Mouse (Mus musculus) CH12.LX (cell line): ENCODE data around the gene Cuedc1. TPM values are rescaled to one million over a fixed set of nuclear protein-coding genes. Genes with fewer than 3 reads are reported as not detected.
A peak's percentile ranks its signal among the peaks of the same experiment; 100 is the strongest.

ENCODE experiments used
- DNase-seq: peaks from one replicate; pipeline ENCODE4 v3.0.0-alpha.2; 2013; ENCODE audit errors: extremely low read depth
- H3K27ac ChIP-seq: 2 replicates; pipeline ENCODE4 v1.5.1; 2012; ENCODE audit warnings: low read depth, mild to moderate bottlenecking, control low read depth, moderate library complexity; ENCODE audit not compliant: insufficient read depth
- H3K27me3 ChIP-seq: replicated peaks from 2 replicates; pipeline ENCODE3; 2012; ENCODE audit warnings: inconsistent platforms
- H3K36me3 ChIP-seq, 2 experiments: replicated peaks in 1 of 2; 2 replicates each; pipeline versions ENCODE3 to v1.6.1; 2012; ENCODE audit warnings: inconsistent platforms in 1 of 2, low read length in 1 of 2, mild to moderate bottlenecking in 1 of 2, mixed read lengths in 1 of 2, moderate library complexity in 1 of 2; ENCODE audit not compliant: control insufficient read depth in 1 of 2, insufficient read depth in 1 of 2
- H3K4me1 ChIP-seq, 2 experiments: 2 replicates each; pipeline ENCODE4 v1.6.1; 2012; ENCODE audit warnings: inconsistent platforms in 1 of 2, moderate library complexity in 1 of 2; ENCODE audit not compliant: insufficient read depth in 2 of 2, control insufficient read depth in 1 of 2
- H3K4me2 ChIP-seq: 2 replicates; pipeline ENCODE4 v1.6.1; 2012; ENCODE audit warnings: low read depth, mild to moderate bottlenecking, control low read depth; ENCODE audit not compliant: poor library complexity, insufficient read depth, severe bottlenecking
- H3K4me3 ChIP-seq, 3 experiments: fragments of 150-350 bp in 1 of 3; sonication (generic) in 1 of 3; replicated peaks in 1 of 3; 2 replicates each; pipeline versions ENCODE3 to v1.5.1; 2011 to 2012; ENCODE audit warnings: low read depth in 2 of 3, low read length in 2 of 3, mild to moderate bottlenecking in 2 of 3, moderate library complexity in 2 of 3, control low read depth in 1 of 3, improper control_type of control experiment in 1 of 3, inconsistent platforms in 1 of 3, mixed read lengths in 1 of 3; ENCODE audit not compliant: poor library complexity in 1 of 3
- H3K79me2 ChIP-seq: replicated peaks from 2 replicates; pipeline ENCODE4 v1.6.1; 2012; ENCODE audit warnings: mild to moderate bottlenecking, moderate library complexity; ENCODE audit not compliant: control insufficient read depth, poor library complexity, insufficient read depth, severe bottlenecking; ENCODE audit errors: extremely low read depth
- H3K9ac ChIP-seq: 2 replicates; pipeline ENCODE4 v1.6.1; 2012; ENCODE audit warnings: low read depth, mild to moderate bottlenecking, control low read depth, moderate library complexity; ENCODE audit not compliant: insufficient read depth
- H3K9me3 ChIP-seq: replicated peaks from 2 replicates; pipeline ENCODE3; 2012; ENCODE audit warnings: low read length, inconsistent platforms, mixed read lengths
- BHLHE40 ChIP-seq: IDR thresholded peaks from 2 replicates; pipeline ENCODE4 v1.6.1; 2011; ENCODE audit warnings: mild to moderate bottlenecking, low read depth, low read length, improper control_type of control experiment
- CHD1 ChIP-seq: IDR thresholded peaks from 2 replicates; pipeline ENCODE4 v1.6.1; 2012; ENCODE audit warnings: low read depth, low read length, improper control_type of control experiment, inconsistent platforms
- CHD2 ChIP-seq: IDR thresholded peaks from 2 replicates; pipeline ENCODE4 v1.6.1; 2011; ENCODE audit warnings: low read length, improper control_type of control experiment
- CTCF ChIP-seq, 2 experiments: IDR thresholded peaks in 1 of 2; conservative IDR thresholded peaks in 1 of 2; 2 replicates each; pipeline ENCODE4 v1.5.1; 2011 to 2012; ENCODE audit warnings: low read depth in 2 of 2, low read length in 2 of 2, improper control_type of control experiment in 1 of 2, inconsistent platforms in 1 of 2, mild to moderate bottlenecking in 1 of 2, moderate library complexity in 1 of 2
- E2F4 ChIP-seq: IDR thresholded peaks from 2 replicates; pipeline ENCODE4 v1.6.1; 2011; ENCODE audit warnings: low read depth, low read length, improper control_type of control experiment; ENCODE audit not compliant: insufficient replicate concordance
- ELF1 ChIP-seq: IDR thresholded peaks from 2 replicates; pipeline ENCODE4 v1.6.1; 2014; ENCODE audit warnings: low read depth, mild to moderate bottlenecking, inconsistent platforms, low read length, improper control_type of control experiment
- EP300 ChIP-seq: IDR thresholded peaks from 2 replicates; pipeline ENCODE4 v1.6.1; 2011; ENCODE audit warnings: low read length, improper control_type of control experiment
- ETS1 ChIP-seq: conservative IDR thresholded peaks from 2 replicates; pipeline ENCODE4 v1.6.1; 2012; ENCODE audit warnings: low read depth, mild to moderate bottlenecking, inconsistent platforms, low read length, improper control_type of control experiment, moderate library complexity
- HCFC1 ChIP-seq: IDR thresholded peaks from 2 replicates; pipeline ENCODE4 v1.6.1; 2012; ENCODE audit warnings: low read depth, mild to moderate bottlenecking, inconsistent platforms, low read length, improper control_type of control experiment
- IRF4 ChIP-seq: IDR thresholded peaks from 2 replicates; pipeline ENCODE4 v1.6.1; 2014; ENCODE audit warnings: low read depth, mild to moderate bottlenecking, inconsistent platforms, low read length, improper control_type of control experiment
- JUN ChIP-seq: IDR thresholded peaks from 2 replicates; pipeline ENCODE4 v1.6.1; 2011; ENCODE audit warnings: low read depth, mild to moderate bottlenecking, low read length, improper control_type of control experiment, moderate library complexity; ENCODE audit not compliant: insufficient read depth
- JUND ChIP-seq: conservative IDR thresholded peaks from 2 replicates; pipeline ENCODE4 v1.6.1; 2011; ENCODE audit warnings: low read depth, low read length, improper control_type of control experiment
- KAT2A ChIP-seq: IDR thresholded peaks from 2 replicates; pipeline ENCODE4 v1.6.1; 2012; ENCODE audit warnings: low read length, improper control_type of control experiment, inconsistent platforms; ENCODE audit not compliant: insufficient replicate concordance
- MAZ ChIP-seq: IDR thresholded peaks from 2 replicates; pipeline ENCODE4 v1.6.1; 2012; ENCODE audit warnings: low read depth, mild to moderate bottlenecking, inconsistent platforms, low read length, improper control_type of control experiment, moderate library complexity
- MEF2A ChIP-seq: IDR thresholded peaks from 2 replicates; pipeline ENCODE4 v1.6.1; 2014; ENCODE audit warnings: low read depth, mild to moderate bottlenecking, inconsistent platforms, low read length, improper control_type of control experiment, borderline replicate concordance
- MXI1 ChIP-seq: IDR thresholded peaks from 2 replicates; pipeline ENCODE4 v1.6.1; 2011; ENCODE audit warnings: mild to moderate bottlenecking, low read depth, low read length, improper control_type of control experiment
- NELFE ChIP-seq: IDR thresholded peaks from 2 replicates; pipeline ENCODE4 v1.6.1; 2011; ENCODE audit warnings: low read depth, low read length, improper control_type of control experiment
- PAX5 ChIP-seq: IDR thresholded peaks from 2 replicates; pipeline ENCODE4 v1.6.1; 2012; ENCODE audit warnings: low read length, inconsistent platforms, mixed read lengths
- POLR2A ChIP-seq: IDR thresholded peaks from 2 replicates; pipeline ENCODE4 v1.6.1; 2011; ENCODE audit warnings: low read depth, mild to moderate bottlenecking, improper control_type of control experiment, low read length
- POLR2AphosphoS2 ChIP-seq: IDR thresholded peaks from 2 replicates; pipeline ENCODE4 v1.6.1; 2011; ENCODE audit warnings: low read depth, low read length, improper control_type of control experiment
- RAD21 ChIP-seq: IDR thresholded peaks from 2 replicates; pipeline ENCODE4 v1.6.1; 2011; ENCODE audit warnings: low read depth, mild to moderate bottlenecking, low read length, improper control_type of control experiment, moderate library complexity
- SIN3A ChIP-seq: IDR thresholded peaks from 2 replicates; pipeline ENCODE4 v1.6.1; 2012; ENCODE audit warnings: low read length, improper control_type of control experiment, inconsistent platforms
- SMC3 ChIP-seq: IDR thresholded peaks from 2 replicates; pipeline ENCODE4 v1.6.1; 2011; ENCODE audit warnings: low read depth, low read length, improper control_type of control experiment
- TBP ChIP-seq: conservative IDR thresholded peaks from 2 replicates; pipeline ENCODE4 v1.6.1; 2011; ENCODE audit warnings: low read depth, low read length, improper control_type of control experiment
- UBTF ChIP-seq: IDR thresholded peaks from 2 replicates; pipeline ENCODE4 v1.6.1; 2012; ENCODE audit warnings: low read depth, mild to moderate bottlenecking, inconsistent platforms, low read length, improper control_type of control experiment, moderate library complexity
- USF1 ChIP-seq: IDR thresholded peaks from 2 replicates; pipeline ENCODE4 v1.6.1; 2014; ENCODE audit warnings: low read depth, mild to moderate bottlenecking, inconsistent platforms, low read length, improper control_type of control experiment
- USF2 ChIP-seq: conservative IDR thresholded peaks from 2 replicates; pipeline ENCODE4 v1.6.1; 2011; ENCODE audit warnings: low read depth, low read length, improper control_type of control experiment
- ZC3H11A ChIP-seq: IDR thresholded peaks from 2 replicates; pipeline ENCODE4 v1.6.1; 2012; ENCODE audit warnings: low read depth, mild to moderate bottlenecking, inconsistent platforms, low read length, improper control_type of control experiment
- ZKSCAN1 ChIP-seq: IDR thresholded peaks from 2 replicates; pipeline ENCODE4 v1.6.1; 2012; ENCODE audit warnings: low read depth, inconsistent platforms, low read length, improper control_type of control experiment, borderline replicate concordance
- ZMIZ1 ChIP-seq: IDR thresholded peaks from 2 replicates; pipeline ENCODE4 v1.6.1; 2012; ENCODE audit warnings: low read depth, mild to moderate bottlenecking, inconsistent platforms, low read length, improper control_type of control experiment
- ZNF384 ChIP-seq: IDR thresholded peaks from 2 replicates; pipeline ENCODE4 v1.6.1; 2012; ENCODE audit warnings: low read depth, low read length, improper control_type of control experiment, inconsistent platforms
- dilution Hi-C: fragments of 300-500 bp; cut with MboI; formaldehyde crosslinking; loops from 2 replicates; pipeline ENCODE4 v1.14.3; 2020; ENCODE audit warnings: low sequenced_read_pairs; ENCODE audit not compliant: extremely low pct_unique_long_range_greater_than_20kb, extremely low pct_ligation_motif_present
- in situ Hi-C: fragments of 300-500 bp; cut with MboI; formaldehyde crosslinking; loops from 3 replicates; pipeline ENCODE4 v1.14.3; 2019; ENCODE audit warnings: low sequenced_read_pairs, low pct_ligation_motif_present, low pct_unique_long_range_greater_than_20kb, mixed read lengths
- polyA plus RNA-seq: library from polyadenylated mRNA; unstranded; fragments of >175 nt; gene quantifications from 2 replicates; pipeline ENCODE4 v1.2.1, GENCODE M21; 2012; ENCODE audit warnings: low read depth; ENCODE audit not compliant: insufficient read length
- total RNA-seq, 2 experiments: library from RNA; depleted of rRNA; stranded (reverse); fragments of 300-350 nt in 1 of 2; fragments of >200 nt in 1 of 2; gene quantifications; 2 replicates each; pipeline ENCODE4 v1.2.3; 2012 to 2014

The Cuedc1 gene
- total and polyA plus RNA-seq, 3 experiments, result 0.20 to 0.51 (median 0.47) TPM

DNA sequence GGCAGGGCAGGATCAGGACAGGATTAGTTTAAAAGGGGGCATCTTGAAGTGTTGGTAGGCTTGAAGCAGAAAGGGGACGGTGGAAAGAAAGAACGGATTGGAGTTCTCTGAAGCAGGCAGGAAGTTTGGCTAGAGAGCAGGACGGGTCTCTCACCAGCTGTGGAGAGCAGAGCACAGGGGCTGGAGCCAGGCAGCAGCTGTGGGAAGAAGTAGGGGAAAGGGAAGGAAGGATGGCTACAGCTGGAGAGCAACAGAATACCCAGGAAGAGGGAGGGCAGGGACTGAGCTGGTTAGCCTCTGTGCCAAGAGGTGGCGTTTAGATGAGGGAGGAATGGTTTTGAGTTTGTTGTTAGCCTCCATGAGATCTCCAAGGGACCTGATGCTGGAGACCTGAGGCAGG lies 685 bp upstream of the Cuedc1 start:
- H3K4me2 ChIP-seq, result no peak overlapping the region
- in situ Hi-C loops, result no loop called here
- no peak overlapping the region for H3K27ac ChIP-seq
- DNase-seq, result no peak
- peaks cover 4 to 13% of the 10 kb centered on the region in 2 experiments; a peak in 3 of 4 replicates for H3K4me1 ChIP-seq
- TF ChIP-seq USF1 (no peak), MXI1 (no peak)
- no peaks in the 10 kb centered on the region for H3K79me2 ChIP-seq
- H3K9ac ChIP-seq, result no peak overlapping the region
- no peak overlapping the region for H3K4me3 ChIP-seq
- H3K27me3 ChIP-seq, result peaks cover 76% of the 10 kb centered on the region
- dilution Hi-C loops, result no loop called here
- H3K9me3 ChIP-seq, result no peaks in the 10 kb centered on the region
- H3K36me3 ChIP-seq, result no peaks in the 10 kb centered on the region

DNA sequence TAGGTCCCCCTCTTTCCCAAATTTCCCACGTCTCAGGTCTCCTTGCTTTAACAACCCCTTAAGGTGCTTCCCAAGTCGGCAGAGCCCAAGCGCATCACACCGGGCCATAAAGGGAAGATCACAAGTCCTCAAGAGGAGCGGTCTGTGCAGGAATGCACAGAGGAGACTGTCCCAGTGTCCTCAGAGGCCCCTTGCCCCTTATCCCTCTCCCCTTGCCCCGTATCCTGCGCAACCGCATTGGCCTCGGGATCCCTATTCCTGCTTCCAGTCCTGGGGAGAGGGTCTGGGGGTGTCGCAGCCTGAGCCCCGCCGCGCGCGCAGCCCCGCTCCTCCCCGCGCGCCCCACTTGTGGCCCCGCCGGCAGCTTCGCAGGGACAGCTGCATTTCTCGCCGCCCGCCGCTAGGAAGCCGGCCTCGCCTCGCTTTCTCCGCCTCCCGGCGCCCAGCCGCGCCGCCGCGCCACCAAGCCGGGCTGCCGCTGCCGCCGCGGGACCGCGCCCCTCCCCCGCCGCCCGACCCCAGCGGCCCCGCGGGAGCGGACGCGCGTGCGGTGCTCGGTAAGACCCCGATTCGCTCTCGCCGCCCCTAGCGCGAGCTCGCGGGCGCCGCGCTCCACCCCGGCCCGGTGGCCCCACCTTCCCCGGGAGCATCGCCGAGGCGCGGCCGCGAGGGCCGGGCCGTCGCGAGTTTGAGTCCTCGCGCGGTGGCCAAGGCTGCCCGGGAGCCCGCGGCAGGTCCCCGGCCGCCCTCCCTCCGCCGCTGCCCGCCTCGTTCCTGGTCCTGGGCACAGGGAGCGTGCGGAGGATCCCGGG lies 1.1 kb downstream of the Cuedc1 start:
- Histone ChIP-seq H3K27ac (no peak overlapping the region), H3K27me3 (peaks cover 81% of the 10 kb centered on the region), H3K4me2 (peak overlapping the region; percentile 100), H3K36me3 (no peaks in the 10 kb centered on the region), H3K4me1 (peaks cover 14 to 29% of the 10 kb centered on the region in 2 experiments), H3K4me3 (peak overlapping the region; percentile 8 to 63 (median 49)), H3K9me3 (no peaks in the 10 kb centered on the region), H3K9ac (peak overlapping the region; percentile 18; the same call in 1 of the 2 replicates), H3K79me2 (no peaks in the 10 kb centered on the region)
- no peak for DNase-seq
- in situ Hi-C loops, result no loop called here
- dilution Hi-C loops, result no loop called here
- TF ChIP-seq PAX5 (no peak), ZMIZ1 (no peak), ZKSCAN1 (no peak), TBP (no peak), ZC3H11A (no peak), SIN3A (no peak), NELFE (no peak), BHLHE40 (no peak), KAT2A (no peak), USF1 (no peak), ZNF384 (no peak), IRF4 (no peak), POLR2A (no peak), POLR2AphosphoS2 (no peak), JUN (no peak), JUND (no peak), CHD2 (0 out of 2 replicates have a peak, but pooled peaks have one; percentile 14), EP300 (no peak), MXI1 (peak; percentile 63; the same call in 1 of the 2 replicates), SMC3 (peak; percentile 33), MEF2A (peak; percentile 50; the same call in 1 of the 2 replicates), ETS1 (no peak), RAD21 (peak; percentile 21), E2F4 (no peak), MAZ (0 out of 2 replicates have a peak, but pooled peaks have one; percentile 21), CTCF (conservative IDR thresholded peaks at IDR 0.05 in 1 of 2, IDR thresholded peaks at IDR 0.05 in 1 of 2; ENCODE audit: low read depth in 2 of 2, low read length in 2 of 2) (peak in 1 of 2 experiments; percentile 59; a peak in 2 of 4 replicates), ELF1 (no peak), UBTF (peak; percentile 86; the same call in 1 of the 2 replicates), CHD1 (no peak), USF2 (no peak), HCFC1 (no peak)
